Mouse (Mus musculus) small intestine, adult 2 months (tissue): ENCODE data around the gene Bod1. TPM values are rescaled to one million over a fixed set of nuclear protein-coding genes. Genes with fewer than 3 reads are reported as not detected.
A peak's percentile ranks its signal among the peaks of the same experiment; 100 is the strongest.

Source experiments
- H3K27ac ChIP-seq: fragments of 200-500 bp; 2 replicates; pipeline ENCODE4 v1.5.1; 2012; ENCODE audit warnings: low read depth, low read length, control low read depth, inconsistent platforms; ENCODE audit not compliant: insufficient read depth
- H3K27me3 ChIP-seq: fragments of 200-500 bp; 2 replicates; pipeline ENCODE4 v1.6.1; 2012; ENCODE audit warnings: mild to moderate bottlenecking, moderate library complexity, low read length, inconsistent platforms; ENCODE audit not compliant: control insufficient read depth, insufficient read depth
- H3K36me3 ChIP-seq: fragments of 200-500 bp; 2 replicates; pipeline ENCODE4 v1.6.1; 2012; ENCODE audit warnings: mild to moderate bottlenecking, low read length, control low read depth, inconsistent platforms; ENCODE audit not compliant: control insufficient read depth, insufficient read depth
- H3K4me1 ChIP-seq: fragments of 200-500 bp; 2 replicates; pipeline ENCODE4 v1.6.1; 2012; ENCODE audit warnings: low read length, inconsistent platforms, mixed read lengths; ENCODE audit not compliant: control insufficient read depth, insufficient read depth, insufficient read length
- H3K4me3 ChIP-seq: fragments of 200-500 bp; 2 replicates; pipeline ENCODE4 v1.5.1; 2012; ENCODE audit warnings: low read depth, mild to moderate bottlenecking, control low read depth, inconsistent platforms, low read length, moderate library complexity
- CTCF ChIP-seq: fragments of 200-500 bp; IDR thresholded peaks from 2 replicates; pipeline ENCODE4 v1.5.1; 2012; ENCODE audit warnings: low read depth, mild to moderate bottlenecking, control low read depth, inconsistent platforms, low read length, moderate library complexity, mixed read lengths; ENCODE audit not compliant: insufficient replicate concordance, insufficient read length; ENCODE audit errors: extremely low read depth
- POLR2A ChIP-seq: fragments of 200-500 bp; IDR thresholded peaks from 2 replicates; pipeline ENCODE4 v1.6.1; 2012; ENCODE audit warnings: low read depth, mild to moderate bottlenecking, control low read depth, inconsistent platforms, low read length, moderate library complexity
- WGBS: fragments of 180-500 bp; shearing (Covaris S2); methylation state at CpG from one replicate; pipeline ENCODE4 v1.1.7; 2018; 5-methylcytosine and 5-hydroxymethylcytosine counted together
- polyA plus RNA-seq: library from polyadenylated mRNA; depleted of rRNA; stranded (reverse); fragments of >200 nt; gene quantifications from 2 replicates; pipeline ENCODE4 v1.2.3, GENCODE M21; 2012; rRNA removed

Gene Bod1
- 24.5 and 34.4 TPM in 2 replicates for polyA plus RNA-seq

DNA sequence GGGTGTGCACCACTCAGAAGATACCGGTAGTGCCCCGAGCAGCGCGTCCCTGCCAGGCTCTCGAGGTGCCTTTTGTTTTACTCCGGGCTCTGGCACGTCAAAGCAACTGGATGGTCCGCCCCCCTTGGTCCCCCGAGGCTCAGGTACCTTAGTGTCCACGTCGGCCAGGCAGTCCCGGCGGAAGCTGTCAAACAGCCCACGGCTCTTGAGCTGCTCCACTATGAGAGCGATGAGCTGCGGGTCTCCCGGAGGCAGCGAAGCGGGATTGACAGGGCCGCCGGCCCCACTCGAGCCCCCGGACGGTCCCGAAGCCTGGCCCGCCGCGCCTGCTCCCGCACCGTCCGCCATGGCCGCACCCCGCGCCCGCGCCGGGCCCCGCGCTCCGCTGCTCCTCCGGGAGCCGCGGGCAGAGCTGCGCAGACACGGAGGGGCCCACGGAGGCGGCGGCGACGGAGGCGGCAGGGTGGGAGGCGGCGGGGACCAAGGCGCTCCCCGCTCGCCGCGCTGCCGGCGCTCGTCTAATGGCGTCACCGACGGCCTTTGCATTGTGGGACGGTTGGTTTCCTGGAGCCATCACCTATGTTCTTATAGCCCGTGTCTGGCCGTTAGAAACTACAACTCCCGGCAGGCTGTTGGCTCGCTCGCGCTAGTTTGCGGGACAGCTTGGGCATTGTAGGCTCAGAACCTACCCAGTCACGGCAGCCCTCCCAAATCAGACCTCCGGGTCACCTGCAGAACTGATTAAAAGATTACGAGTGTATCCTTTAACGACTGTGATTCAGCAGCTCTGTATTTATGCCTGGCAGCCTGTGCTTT lies at the start of gene Bod1:
TSS of gene Bod1 (minus strand) at position 532 of the 816 bp plus-strand sequence.
- Histone ChIP-seq H3K27ac (no peak within 1 kb of the TSS), H3K4me1 (no peaks in the 10 kb centered on the region), H3K27me3 (no peaks in the 10 kb centered on the region), H3K36me3 (peaks cover 9% of the 10 kb centered on the region), H3K4me3 (peak within 1 kb of the TSS; percentile 85)
- under 1% methylated on average over 72 of the region's 76 CpGs for WGBS
- no peak for TF ChIP-seq CTCF

DNA sequence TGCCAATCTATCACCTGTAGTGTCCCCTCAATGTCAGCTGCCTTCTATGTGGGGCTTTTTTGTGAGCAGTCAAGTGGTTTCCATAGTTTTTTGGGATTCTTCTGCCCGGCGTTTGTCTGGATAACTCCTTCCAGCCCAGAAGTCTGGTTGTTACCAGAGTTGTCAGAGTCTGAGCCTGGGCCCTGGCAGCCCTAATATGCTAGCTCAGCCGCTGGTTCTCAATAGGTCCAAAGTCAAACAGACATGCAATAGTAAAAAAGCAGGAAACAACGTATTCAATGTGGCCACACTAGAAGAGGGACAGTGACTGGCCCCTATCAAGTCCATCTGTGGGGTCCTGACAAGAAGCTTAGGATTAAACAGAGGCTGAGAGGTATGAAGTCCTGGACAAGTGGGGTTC lies 47.4 kb upstream of the Bod1 start:
- Histone ChIP-seq H3K27me3 (no peaks in the 10 kb centered on the region), H3K4me1 (no peaks in the 10 kb centered on the region), H3K4me3 (no peak overlapping the region), H3K36me3 (no peaks in the 10 kb centered on the region), H3K27ac (no peak overlapping the region)
- no peak for TF ChIP-seq POLR2A
- TF ChIP-seq CTCF: no peak
- 75% methylated on average over 4 of the region's 4 CpGs for WGBS

DNA sequence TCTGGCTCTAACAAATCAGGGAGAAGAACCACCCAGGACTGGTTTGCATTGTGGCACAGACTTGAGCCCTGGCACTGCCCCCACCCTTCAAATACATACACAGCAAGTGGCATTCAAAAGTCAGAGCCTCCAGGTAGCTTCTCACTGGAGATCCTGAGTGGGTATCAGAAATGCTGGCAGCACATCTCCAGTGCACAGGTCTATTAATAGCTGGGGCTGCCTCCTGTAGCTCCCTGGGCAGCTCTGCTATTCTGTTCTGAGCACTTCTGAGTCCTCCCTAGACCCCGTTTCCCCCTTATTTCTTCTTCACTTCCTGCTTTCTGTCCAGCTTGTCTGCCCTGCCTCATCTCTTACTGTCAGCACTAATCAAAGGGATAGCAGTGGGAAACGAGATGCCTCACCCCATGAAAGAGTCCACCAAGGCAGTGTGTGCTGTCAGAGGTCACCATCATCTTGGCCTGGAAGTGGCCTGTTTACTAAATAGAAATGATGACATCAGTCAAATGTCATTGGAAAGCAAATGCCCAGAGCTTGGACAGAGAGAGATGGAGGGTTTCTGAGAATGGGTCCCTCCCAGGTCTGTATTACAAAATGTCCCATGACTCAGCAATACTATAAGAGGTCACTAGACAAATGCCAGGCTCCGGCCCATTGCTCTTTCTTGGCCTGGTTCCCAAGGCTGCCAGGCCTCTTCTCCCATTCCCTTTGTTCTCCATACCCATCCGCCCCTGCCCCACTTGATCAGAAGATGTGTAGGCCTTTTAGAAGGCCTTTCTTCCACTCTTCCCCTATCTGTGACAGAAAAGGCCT lies 46.4 kb upstream of the Bod1 start:
- WGBS: 67% methylated on average over 4 of the region's 4 CpGs
- TF ChIP-seq CTCF (no peak), POLR2A (no peak)
- no peak overlapping the region for H3K27ac ChIP-seq

DNA sequence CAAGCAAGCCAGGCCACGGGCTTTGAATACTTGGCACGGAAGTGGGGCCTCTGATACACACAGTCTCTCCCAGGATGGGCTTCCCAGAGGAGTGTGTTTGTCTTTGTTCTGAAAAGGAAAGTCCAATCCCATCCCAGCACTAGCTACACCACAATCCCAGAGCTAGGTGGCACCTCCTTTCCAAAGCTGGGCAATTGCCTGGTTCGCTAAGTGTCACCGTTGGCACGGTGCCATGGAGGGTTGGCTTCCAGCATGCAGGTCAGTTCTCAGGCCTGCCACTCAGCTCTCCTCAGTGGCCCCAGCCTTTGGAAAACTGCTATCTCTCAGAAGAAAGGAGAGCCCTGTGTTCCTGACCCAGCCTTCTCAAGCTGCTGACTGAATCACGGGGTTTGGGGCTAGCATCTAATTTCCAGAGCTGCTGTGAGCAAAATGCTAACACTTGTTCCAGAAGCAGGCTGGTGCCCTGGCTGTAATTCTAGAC lies 42.0 kb upstream of the Bod1 start:
- H3K4me3 ChIP-seq: no peak overlapping the region
- H3K36me3 ChIP-seq: no peaks in the 10 kb centered on the region
- H3K4me1 ChIP-seq: no peaks in the 10 kb centered on the region; the same call in 1 of the 2 replicates
- no peak overlapping the region for H3K27ac ChIP-seq
- 18% methylated on average over 6 of the region's 6 CpGs for WGBS
- TF ChIP-seq POLR2A (no peak), CTCF (peak; percentile 27; the same call in 1 of the 2 replicates)
- H3K27me3 ChIP-seq: no peaks in the 10 kb centered on the region

More for the DNA sequence above, 46.4 kb upstream of the Bod1 start:
- H3K36me3 ChIP-seq: no peaks in the 10 kb centered on the region
- no peak overlapping the region for H3K4me3 ChIP-seq
- no peaks in the 10 kb centered on the region; the same call in 1 of the 2 replicates for H3K4me1 ChIP-seq
- no peaks in the 10 kb centered on the region for H3K27me3 ChIP-seq

DNA sequence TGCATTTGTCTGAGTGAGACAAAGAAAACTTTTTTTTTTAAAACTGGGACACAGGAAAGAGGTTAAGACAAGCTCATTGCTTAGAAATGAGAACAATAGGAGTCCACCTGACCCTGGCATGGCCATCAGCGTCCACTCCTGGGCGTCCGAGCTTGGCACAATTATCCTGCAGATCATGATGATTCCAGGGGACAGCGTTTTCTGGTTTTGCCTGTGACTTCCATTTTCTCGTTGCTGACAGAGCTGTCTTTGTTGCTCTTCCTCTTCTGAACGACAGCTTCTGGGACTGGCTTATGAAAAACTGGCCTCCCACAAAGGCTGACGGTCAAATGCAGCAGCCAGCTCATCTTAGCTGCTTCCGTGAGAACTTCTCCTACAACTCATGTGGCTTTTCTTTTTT lies 41.4 kb upstream of the Bod1 start:
- no peak for TF ChIP-seq POLR2A
- no peak for TF ChIP-seq CTCF
- Histone ChIP-seq H3K27ac (no peak overlapping the region), H3K27me3 (no peaks in the 10 kb centered on the region), H3K4me3 (no peak overlapping the region), H3K36me3 (no peaks in the 10 kb centered on the region), H3K4me1 (no peaks in the 10 kb centered on the region; the same call in 1 of the 2 replicates)
- WGBS: 71% methylated on average over 8 of the region's 8 CpGs

DNA sequence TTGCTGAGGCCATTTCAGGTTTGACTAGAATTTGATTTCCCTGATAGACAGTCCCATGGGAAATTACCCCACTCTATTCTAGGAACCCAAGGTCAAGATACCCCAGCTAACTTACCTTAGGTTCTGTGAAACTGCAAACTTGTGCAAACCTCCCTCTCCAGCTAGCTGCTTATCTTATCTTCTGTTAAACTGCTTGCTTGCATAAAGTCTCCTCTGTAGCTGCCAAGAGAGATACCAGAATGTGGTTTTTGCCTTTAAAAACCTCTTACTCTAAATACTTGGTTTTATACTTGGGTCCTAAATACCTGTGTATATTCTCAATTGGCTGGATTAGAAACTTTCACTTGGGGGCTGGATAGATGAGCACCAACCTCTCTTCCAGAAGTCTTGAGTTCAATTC lies 36.1 kb upstream of the Bod1 start:
- TF ChIP-seq POLR2A: no peak
- TF ChIP-seq CTCF: no peak
- Histone ChIP-seq H3K27me3 (no peaks in the 10 kb centered on the region), H3K4me1 (no peaks in the 10 kb centered on the region), H3K36me3 (no peaks in the 10 kb centered on the region), H3K4me3 (no peak overlapping the region), H3K27ac (no peak overlapping the region)

DNA sequence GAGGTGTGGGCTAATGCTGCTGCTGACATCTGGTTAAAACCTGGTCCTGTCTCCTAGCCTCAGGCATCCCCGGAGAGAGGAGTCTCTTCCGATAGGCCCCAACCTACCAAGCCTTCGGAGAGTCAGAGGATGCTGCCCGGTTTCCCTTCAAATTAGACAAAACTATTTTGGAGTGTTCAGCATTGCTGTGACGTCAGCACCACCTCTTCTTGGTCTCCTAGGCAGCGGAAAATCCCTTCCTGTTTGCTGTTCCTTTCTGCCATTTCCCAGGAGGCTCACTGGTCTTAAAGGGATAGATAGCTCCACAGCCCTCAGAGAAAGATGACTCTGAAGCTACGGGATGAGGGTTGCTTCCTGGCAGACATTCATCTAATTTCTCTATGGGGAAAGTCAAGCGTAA lies 31.5 kb upstream of the Bod1 start:
- no peak for TF ChIP-seq CTCF
- no peak for TF ChIP-seq POLR2A
- Histone ChIP-seq H3K4me3 (no peak overlapping the region), H3K36me3 (no peaks in the 10 kb centered on the region), H3K27me3 (no peaks in the 10 kb centered on the region), H3K27ac (no peak overlapping the region), H3K4me1 (no peaks in the 10 kb centered on the region)
- WGBS: 77% methylated on average over 8 of the region's 8 CpGs
